Mouse (Mus musculus): ENCODE data around the gene Gm4756. TPM values are rescaled to one million over a fixed set of nuclear protein-coding genes. Genes with fewer than 3 reads are reported as not detected.

Gm4756 gene
- polyA plus RNA-seq, 1 experiment = not detected

GRCm38 (mm10) chr12:72674079-72674797 is 24.8 kb upstream of the Gm4756 start:
- no peak for DNase-seq (ENCODE audit: low read depth)

GRCm38 (mm10) chr12:72671516-72672135 is 22.2 kb upstream of the Gm4756 start:
- TF ChIP-seq CTCF (IDR thresholded peaks at IDR 0.05; ENCODE audit: borderline replicate concordance, extremely low read depth, insufficient read depth, insufficient read length) (no peak), POLR2A (IDR thresholded peaks at IDR 0.05; ENCODE audit: borderline replicate concordance, extremely low read depth, insufficient read depth, insufficient read length, poor library complexity, severe bottlenecking) (no peak)
- no peak for DNase-seq (ENCODE audit: low read depth)

More at GRCm38 (mm10) chr12:72674079-72674797, 24.8 kb upstream of the Gm4756 start:
- TF ChIP-seq CTCF (IDR thresholded peaks at IDR 0.05; ENCODE audit: borderline replicate concordance, extremely low read depth, insufficient read depth, insufficient read length) (no peak), POLR2A (IDR thresholded peaks at IDR 0.05; ENCODE audit: borderline replicate concordance, extremely low read depth, insufficient read depth, insufficient read length, poor library complexity, severe bottlenecking) (no peak)

- DNase-seq (ENCODE audit: low read depth) = no peak
Measured at GRCm38 (mm10) chr12:72670921-72671320, 21.5 kb upstream of the Gm4756 start.

GRCm38 (mm10) chr12:72667868-72668469 is 18.5 kb upstream of the Gm4756 start:
- TF ChIP-seq POLR2A (IDR thresholded peaks at IDR 0.05; ENCODE audit: borderline replicate concordance, extremely low read depth, insufficient read depth, insufficient read length, poor library complexity, severe bottlenecking) (no peak), CTCF (IDR thresholded peaks at IDR 0.05; ENCODE audit: borderline replicate concordance, extremely low read depth, insufficient read depth, insufficient read length) (no peak)

More at GRCm38 (mm10) chr12:72670921-72671320, 21.5 kb upstream of the Gm4756 start:
- no peak for TF ChIP-seq POLR2A (IDR thresholded peaks at IDR 0.05; ENCODE audit: borderline replicate concordance, extremely low read depth, insufficient read depth, insufficient read length, poor library complexity, severe bottlenecking)
- no peak for TF ChIP-seq CTCF (IDR thresholded peaks at IDR 0.05; ENCODE audit: borderline replicate concordance, extremely low read depth, insufficient read depth, insufficient read length)

GRCm38 (mm10) chr12:72666015-72666414 is 16.6 kb upstream of the Gm4756 start:
- TF ChIP-seq CTCF (IDR thresholded peaks at IDR 0.05; ENCODE audit: borderline replicate concordance, extremely low read depth, insufficient read depth, insufficient read length) = no peak
- no peak for TF ChIP-seq POLR2A (IDR thresholded peaks at IDR 0.05; ENCODE audit: borderline replicate concordance, extremely low read depth, insufficient read depth, insufficient read length, poor library complexity, severe bottlenecking)
- DNase-seq (ENCODE audit: low read depth) = no peak

More at GRCm38 (mm10) chr12:72667868-72668469, 18.5 kb upstream of the Gm4756 start:
- no peak for DNase-seq (ENCODE audit: low read depth)

- TF ChIP-seq CTCF (IDR thresholded peaks at IDR 0.05; ENCODE audit: borderline replicate concordance, extremely low read depth, insufficient read depth, insufficient read length) = peak; percentile 16; the same call in 1 of the 2 replicates
- TF ChIP-seq POLR2A (IDR thresholded peaks at IDR 0.05; ENCODE audit: borderline replicate concordance, extremely low read depth, insufficient read depth, insufficient read length, poor library complexity, severe bottlenecking) = 0 out of 2 replicates have a peak, but pooled peaks have one; percentile 14
- DNase-seq (ENCODE audit: low read depth) = peak; percentile 86
Measured at GRCm38 (mm10) chr12:72664735-72665337, 15.4 kb upstream of the Gm4756 start, which contains the start of gene Dhrs7. Gene Dhrs7, minus strand, starts transcription at chr12:72664909.

GRCm38 (mm10) chr12:72664020-72664734 is 14.7 kb upstream of the Gm4756 start:
- DNase-seq (ENCODE audit: low read depth) = peak; percentile 59
- TF ChIP-seq POLR2A (IDR thresholded peaks at IDR 0.05; ENCODE audit: borderline replicate concordance, extremely low read depth, insufficient read depth, insufficient read length, poor library complexity, severe bottlenecking) = no peak
- TF ChIP-seq CTCF (IDR thresholded peaks at IDR 0.05; ENCODE audit: borderline replicate concordance, extremely low read depth, insufficient read depth, insufficient read length) = no peak

- TF ChIP-seq POLR2A (IDR thresholded peaks at IDR 0.05; ENCODE audit: borderline replicate concordance, extremely low read depth, insufficient read depth, insufficient read length, poor library complexity, severe bottlenecking) = no peak
- no peak for TF ChIP-seq CTCF (IDR thresholded peaks at IDR 0.05; ENCODE audit: borderline replicate concordance, extremely low read depth, insufficient read depth, insufficient read length)
Measured at GRCm38 (mm10) chr12:72655775-72656174, 6.3 kb upstream of the Gm4756 start.

GRCm38 (mm10) chr12:72654698-72655097 is 5.2 kb upstream of the Gm4756 start:
- peak; percentile 89 for DNase-seq (ENCODE audit: low read depth)
- TF ChIP-seq CTCF (IDR thresholded peaks at IDR 0.05; ENCODE audit: borderline replicate concordance, extremely low read depth, insufficient read depth, insufficient read length) (peak; percentile 72; the same call in 1 of the 2 replicates), POLR2A (IDR thresholded peaks at IDR 0.05; ENCODE audit: borderline replicate concordance, extremely low read depth, insufficient read depth, insufficient read length, poor library complexity, severe bottlenecking) (no peak)

More at GRCm38 (mm10) chr12:72655775-72656174, 6.3 kb upstream of the Gm4756 start:
- no peak for DNase-seq (ENCODE audit: low read depth)

- TF ChIP-seq CTCF (IDR thresholded peaks at IDR 0.05; ENCODE audit: borderline replicate concordance, extremely low read depth, insufficient read depth, insufficient read length) = no peak
- no peak for TF ChIP-seq POLR2A (IDR thresholded peaks at IDR 0.05; ENCODE audit: borderline replicate concordance, extremely low read depth, insufficient read depth, insufficient read length, poor library complexity, severe bottlenecking)
Measured at GRCm38 (mm10) chr12:72648921-72649320, 540 bp downstream of the Gm4756 start.

More at GRCm38 (mm10) chr12:72648921-72649320, 540 bp downstream of the Gm4756 start:
- no peak for DNase-seq (ENCODE audit: low read depth)

Data from brain, embryonic 14.5 days (tissue).